Mouse (Mus musculus): Measurements from ENCODE around the gene Rsu1.
A peak's percentile ranks its signal among the peaks of the same experiment; 100 is the strongest.

Rsu1 gene

DNA sequence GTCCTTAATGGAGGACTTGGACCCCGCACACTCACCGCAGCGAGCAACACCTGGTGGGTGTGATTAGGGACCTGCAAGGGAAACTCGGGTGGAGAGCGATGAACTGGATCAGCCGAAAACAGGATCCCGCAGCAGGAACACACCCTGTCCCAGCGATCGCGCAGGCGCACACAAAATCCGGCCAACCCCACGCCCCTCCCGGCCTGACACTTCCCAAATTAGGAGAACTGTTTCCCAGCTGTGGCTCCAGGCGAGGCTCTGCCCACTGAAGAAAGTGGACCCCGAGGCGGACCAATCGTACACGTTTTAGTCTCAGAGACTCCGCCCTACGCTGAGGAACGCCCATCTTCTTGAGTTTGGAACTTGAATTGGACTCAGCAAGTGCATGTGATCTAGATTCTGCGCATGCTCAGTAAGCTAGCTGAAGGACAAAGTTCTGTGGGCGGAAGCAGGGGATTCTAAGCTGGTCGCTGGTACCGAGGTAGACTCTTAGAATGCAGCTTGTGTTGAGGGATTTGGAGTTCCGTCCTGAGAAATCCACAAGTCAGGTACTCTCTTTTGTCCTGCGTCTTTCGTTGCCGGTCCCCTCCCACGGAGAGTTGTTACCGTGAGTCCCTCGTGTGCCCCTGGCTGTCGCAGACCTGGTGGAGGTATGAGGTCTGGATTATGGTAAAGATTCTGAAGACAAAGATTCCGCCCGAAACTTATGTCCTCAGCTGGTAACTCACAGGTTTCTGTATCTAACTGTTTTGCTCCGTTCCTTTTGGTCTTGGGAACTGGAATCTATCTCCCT, at the start of gene Rsu1:
Rsu1 (minus strand) TSS at position 251 of the 793 bp plus-strand sequence.
- DNase-seq (ENCODE audit: low read depth), result peak; percentile 99

DNA sequence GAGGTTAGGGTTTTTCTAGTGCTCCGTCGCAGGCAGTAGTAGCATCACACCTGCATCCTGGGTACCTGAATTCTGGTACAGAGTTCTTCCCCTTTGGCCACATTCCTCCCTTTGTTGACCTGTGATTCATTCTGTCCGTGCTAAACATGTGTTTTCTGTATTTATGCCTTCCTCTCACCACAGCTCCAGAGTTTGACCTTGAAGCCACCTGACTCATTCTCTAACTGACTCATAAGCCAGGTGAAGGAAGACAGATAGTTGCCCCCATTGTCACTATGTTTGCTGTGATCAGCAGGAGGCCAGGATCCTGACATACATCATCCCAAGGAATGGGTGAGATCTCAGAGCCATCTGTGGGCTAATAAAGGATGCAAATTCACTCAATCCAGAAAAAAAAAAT, 32.2 kb upstream of the Rsu1 start:
- peak; percentile 26 for DNase-seq (ENCODE audit: low read depth)

GRCm38 (mm10) chr2:13299031-13299430, 27.8 kb upstream of the Rsu1 start:
- DNase-seq (ENCODE audit: low read depth), result peak; percentile 75

- DNase-seq (ENCODE audit: low read depth), result no peak
These were observed 26.5 kb upstream of the Rsu1 start for GRCm38 (mm10) chr2:13297733-13298132.

DNA sequence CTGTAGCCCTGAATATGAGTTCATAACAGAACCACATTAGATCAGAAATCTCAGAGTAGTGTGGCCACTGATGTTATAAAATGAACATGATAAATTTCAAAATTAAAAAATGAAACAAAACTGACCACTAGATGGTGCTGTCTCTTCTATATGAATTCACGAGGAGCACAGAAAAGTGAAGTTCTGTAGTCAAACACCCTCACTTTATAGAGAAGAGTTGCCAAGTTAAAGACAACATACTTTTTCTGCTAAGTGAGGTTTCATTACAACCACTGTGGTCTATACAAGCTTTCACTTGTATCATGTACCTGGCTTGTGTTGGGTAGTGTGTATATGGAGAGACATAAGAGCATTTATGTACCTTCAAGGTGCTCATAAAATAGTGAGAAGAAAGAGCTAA, 19.4 kb upstream of the Rsu1 start:
- DNase-seq (ENCODE audit: low read depth), result peak; percentile 83

- DNase-seq (ENCODE audit: low read depth), result no peak
These were observed 18.9 kb upstream of the Rsu1 start for GRCm38 (mm10) chr2:13290070-13290469.

DNA sequence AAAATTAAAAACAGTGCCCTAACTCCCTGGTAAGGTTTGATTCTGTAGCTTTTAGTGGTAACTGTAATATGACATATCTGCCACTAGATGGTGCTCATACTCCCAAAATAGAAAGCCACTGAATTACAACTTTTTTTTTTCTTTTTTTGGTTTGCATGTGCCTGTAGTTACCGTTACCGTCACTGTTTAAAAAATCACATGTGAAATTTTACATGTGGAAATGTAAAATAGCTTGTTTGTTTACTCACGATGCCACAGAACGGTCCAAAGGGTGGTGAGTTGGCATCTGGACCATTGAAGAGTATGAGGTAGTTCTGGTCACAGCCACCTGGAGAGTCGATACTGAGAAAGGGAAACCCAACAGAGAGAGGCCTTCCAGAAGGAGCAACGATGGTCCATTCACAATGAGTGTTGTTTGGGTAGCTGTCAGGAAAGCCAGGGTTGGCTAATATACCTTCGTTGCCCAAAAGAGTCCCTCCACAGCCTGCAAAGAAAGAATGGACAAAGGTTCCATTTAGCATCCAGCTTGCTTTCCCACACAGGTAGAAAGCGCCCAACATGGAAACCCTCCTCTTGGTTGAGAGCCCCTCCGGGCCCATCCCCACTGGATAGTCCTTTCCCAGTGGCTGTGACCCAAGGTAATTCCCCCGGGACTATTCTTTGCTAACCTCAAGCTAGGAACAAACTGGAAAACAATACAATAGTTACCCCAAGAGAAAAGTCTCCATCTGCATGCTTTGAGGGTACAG, 7.1 kb upstream of the Rsu1 start:
- peak; percentile 68 for DNase-seq (ENCODE audit: low read depth)

DNA sequence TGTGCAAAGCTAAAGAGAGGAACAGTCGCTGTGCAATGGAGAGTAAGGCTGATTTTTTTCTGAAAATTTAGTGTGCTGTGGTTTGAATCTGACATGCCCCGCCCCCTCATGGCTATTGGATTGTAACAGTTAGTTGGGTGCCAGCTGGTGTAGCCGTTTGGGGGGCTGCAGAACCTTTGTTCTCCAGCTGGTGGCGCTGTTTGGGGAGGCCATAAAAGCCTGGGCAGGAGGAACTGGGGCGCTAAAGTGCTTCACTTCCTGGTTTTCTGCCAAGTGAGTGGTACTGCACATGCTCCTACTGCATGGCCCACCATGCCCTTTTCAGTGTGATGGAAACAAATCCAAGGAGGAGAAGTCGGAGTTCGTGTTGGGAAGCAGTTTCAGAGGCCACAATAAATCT, 4.7 kb upstream of the Rsu1 start:
- DNase-seq (ENCODE audit: low read depth), result peak; percentile 23

- peak; percentile 63 for DNase-seq (ENCODE audit: low read depth)
These were observed 479 bp downstream of the Rsu1 start for GRCm38 (mm10) chr2:13270736-13271135.

DNA sequence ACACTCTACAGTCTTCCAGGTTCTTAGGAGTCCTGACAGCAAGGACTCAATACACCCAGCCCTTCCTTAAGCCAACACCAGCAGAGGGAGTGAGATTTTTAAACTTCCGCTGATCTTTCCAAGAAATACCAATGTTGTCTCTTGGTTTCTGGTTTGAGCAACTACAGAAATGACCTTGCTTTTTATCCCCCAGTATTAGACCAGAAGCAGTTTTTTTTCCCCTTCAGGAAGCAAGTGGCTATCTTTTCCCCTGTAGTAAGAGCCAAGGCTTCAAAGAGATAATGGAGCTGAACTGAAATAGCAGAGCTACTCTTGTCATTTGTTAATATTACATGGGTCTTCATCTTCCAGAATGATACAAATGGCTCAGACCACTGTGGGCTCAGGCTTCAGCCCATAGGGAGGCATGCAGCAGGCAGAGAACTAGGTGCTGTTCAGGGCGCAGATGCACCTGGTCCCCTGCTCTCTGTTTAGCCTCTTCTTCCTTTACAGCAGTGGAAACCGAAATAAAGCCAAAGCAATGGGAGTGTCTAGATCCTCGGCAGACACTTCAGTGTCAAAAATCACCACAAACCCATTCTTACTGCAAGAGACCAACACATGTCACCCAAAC, 2.4 kb downstream of the Rsu1 start:
- no peak for DNase-seq (ENCODE audit: low read depth)

- peak; percentile 70 for DNase-seq (ENCODE audit: low read depth)
These were observed 6.3 kb downstream of the Rsu1 start for GRCm38 (mm10) chr2:13264875-13265274.

DNA sequence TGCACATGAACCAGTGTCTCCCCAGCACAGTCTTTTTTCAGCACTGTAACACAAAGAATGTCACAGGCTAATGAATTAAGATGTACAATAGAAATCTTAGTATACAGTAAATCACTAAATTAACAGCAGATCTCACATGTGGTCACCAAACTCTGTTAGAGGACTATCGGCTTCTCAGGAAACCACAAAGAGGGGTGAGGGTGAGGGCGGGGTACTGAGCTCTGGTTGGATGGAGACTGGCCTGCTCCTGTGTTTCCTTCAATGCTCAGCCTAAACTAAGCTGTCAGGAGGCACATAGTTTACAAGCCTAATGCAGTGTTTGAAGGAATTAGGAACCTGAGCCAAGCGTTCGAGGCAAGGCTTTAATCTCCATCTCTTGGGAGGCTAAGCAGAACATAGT, 8.1 kb downstream of the Rsu1 start:
- DNase-seq (ENCODE audit: low read depth), result no peak

DNA sequence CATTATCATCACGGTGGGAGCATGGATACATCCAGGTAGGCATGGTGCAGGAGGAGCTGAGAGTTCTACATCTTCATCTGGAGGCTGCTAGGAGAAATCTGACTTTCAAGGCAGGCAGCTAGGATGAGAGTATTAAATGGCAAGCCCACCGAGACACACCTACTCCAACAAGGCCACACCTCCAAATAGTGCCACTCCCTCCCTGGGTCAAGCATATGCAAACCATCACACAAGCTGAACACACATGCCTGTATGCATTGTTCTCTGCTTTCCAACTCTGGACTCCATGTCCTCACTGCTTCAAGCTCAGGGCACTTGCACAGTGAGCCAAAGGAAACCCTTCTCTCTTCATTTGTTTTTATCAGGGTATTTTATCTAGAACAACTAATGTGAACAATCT, 12.6 kb downstream of the Rsu1 start:
- DNase-seq (ENCODE audit: low read depth), result no peak

GRCm38 (mm10) chr2:13240711-13241110, 30.5 kb downstream of the Rsu1 start:
- DNase-seq (ENCODE audit: low read depth), result no peak

DNA sequence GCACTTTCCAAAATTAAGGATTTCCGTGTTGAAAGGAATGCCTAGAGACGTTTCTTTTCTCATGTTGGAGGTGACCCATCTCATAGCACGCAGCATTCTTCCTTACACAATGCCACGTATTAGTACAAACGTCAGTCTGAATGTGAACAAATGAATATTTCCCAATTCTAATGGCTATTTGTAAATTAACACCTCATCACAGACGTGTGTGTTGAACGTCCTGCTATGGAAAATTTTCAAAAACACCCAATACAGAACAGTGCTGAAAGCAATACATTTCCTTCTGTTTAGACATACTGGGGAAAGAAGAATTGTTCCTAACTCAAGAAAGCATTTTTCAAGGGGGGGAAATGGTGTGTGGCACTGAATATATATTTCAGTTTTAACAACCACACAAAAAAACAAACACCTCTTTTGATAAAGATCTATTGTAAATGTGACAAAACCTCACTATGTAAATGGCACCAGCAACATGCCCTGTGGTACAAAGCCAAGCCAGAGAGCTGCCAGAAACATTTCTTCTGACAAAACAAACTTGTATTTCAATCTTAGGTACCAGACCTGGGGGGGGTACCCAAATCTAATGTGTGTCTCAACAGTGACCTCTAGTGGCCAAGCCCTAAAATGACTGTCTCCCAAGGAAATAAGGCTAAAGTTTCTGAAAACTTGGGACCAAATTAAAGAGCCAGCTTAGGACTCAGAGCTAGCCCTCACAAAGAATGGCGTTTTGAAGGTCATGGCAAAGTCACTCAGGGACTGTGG, 33.9 kb downstream of the Rsu1 start:
- DNase-seq (ENCODE audit: low read depth), result peak; percentile 85

DNA sequence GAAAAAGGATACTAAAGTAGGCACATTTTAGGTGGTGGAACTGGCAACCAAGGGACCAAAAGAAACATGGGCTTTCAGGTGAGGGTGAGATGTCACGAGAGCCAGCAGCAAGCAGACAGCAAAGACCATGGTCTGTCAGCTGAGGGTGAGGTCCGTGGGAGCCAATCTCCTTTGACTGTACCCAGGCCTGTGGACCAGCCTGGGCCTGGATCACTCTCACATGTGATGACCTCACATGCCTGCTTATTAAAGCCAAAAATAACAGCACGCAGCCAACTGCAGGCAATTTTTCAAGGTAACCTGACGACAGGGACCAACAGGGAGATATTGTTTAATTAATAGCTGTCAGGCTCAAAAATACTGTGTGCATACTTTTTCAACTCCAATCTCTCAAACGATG, 35.5 kb downstream of the Rsu1 start:
- DNase-seq (ENCODE audit: low read depth), result peak; percentile 58

GRCm38 (mm10) chr2:13234796-13235195, 36.4 kb downstream of the Rsu1 start:
- DNase-seq (ENCODE audit: low read depth), result no peak

DNA sequence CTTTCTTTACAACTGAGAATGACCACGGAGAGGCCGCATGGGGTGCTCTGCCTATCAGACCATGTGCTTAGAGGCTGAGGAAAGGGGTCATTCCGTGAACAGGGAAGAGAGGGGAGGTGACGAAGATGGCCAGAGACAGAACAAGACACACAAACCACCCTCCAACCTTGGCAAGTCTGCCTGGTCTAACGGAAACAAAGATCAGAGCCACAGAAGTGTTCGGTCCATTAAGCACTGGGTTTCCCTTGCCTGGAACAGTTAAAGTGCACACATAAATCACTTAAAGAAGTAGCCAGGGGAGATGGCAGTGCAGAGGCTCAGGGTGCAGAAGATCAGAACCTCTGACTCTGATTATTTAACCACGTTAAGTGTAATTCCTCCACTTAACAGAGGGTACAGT, 37.3 kb downstream of the Rsu1 start:
- no peak for DNase-seq (ENCODE audit: low read depth)

DNA sequence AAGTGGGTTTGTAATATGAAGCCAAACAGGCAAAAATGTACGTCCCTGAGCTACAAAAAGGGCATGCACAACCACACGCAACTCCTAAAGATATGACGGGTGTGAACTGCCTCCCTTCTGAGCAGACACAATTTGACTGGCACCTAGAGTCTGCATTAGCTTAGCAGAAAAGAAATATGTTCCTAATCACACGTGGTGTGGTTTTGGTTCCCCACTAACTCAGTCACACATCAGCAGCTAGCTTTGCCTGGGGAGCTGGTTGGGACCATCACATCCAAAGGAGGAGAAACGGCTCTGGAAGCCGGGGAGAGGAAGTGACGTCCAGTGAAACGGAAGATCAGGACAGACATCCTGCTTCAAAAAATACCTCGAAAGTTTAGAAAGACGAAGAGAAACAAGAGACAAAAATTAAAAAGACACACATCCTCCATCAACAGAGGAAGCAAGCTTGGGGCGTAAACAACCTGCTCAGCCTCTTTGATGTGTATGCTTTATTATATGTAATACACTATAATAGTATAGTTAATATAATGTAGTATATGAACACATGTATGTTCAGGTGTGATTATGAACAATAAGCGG, 37.9 kb downstream of the Rsu1 start:
- DNase-seq (ENCODE audit: low read depth), result no peak

DNA sequence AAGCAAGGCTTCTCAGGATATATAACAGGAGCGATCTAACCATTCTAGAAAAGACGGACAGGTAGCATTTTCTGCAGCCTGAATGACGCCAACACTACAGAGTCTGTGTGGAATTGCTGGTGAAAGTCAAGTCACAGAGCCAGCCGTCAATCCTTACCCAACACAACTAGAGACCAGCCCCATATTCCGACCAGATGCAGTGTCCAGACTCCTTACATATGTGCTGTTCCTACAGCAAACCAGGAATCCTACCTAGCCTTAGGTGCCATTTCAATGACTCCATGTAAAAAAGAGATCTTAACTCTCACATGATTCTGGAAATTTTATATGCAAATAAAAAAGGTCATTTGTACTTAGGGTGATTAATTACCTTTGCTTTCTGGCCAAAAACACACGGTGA, 38.9 kb downstream of the Rsu1 start:
- DNase-seq (ENCODE audit: low read depth), result no peak

DNA sequence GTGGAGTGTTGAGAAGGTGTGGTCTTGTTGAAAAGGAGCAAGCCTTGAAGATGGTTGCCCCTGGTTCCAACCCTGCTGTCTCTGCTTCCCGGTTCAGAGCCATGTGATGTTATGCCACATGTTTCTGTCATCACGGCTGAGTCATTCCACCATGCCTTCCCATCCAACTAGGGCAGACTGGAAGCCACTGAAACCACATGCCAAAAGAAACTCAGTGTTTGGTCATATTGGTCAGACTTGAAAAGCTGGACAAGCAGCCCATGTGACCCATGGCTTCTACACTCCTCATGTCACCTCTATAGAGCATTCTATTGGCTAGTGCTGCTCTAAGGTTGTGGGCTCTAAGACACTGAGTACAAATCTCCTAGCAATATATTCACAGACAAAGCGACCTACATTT, 41.5 kb downstream of the Rsu1 start:
- peak; percentile 13 for DNase-seq (ENCODE audit: low read depth)

- no peak for DNase-seq (ENCODE audit: low read depth)
These were observed 45.2 kb downstream of the Rsu1 start for GRCm38 (mm10) chr2:13226031-13226430.
